In the genomic region with DNA sequence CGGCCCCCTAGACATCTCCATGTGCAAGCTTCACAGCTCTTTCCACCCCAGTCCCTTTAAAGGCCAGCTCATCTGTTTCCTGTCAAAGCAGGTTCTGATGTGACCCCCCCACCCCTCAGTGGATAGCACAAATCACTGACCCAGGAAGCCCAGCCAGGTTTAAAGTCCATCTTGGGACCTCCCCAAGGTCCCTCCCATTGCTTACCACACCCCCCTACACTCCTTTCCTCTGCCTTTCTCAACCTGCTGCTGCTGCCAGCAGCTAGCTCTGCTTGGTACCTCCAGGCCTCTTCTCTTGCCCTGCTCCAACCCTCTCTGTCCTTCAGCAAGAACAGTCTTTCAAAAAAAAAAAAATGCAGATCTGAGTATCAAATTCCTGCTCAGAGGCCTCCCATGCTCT, we compare ENCODE assay signal across 25 mouse cellular contexts. TPM values are rescaled to one million over a fixed set of nuclear protein-coding genes. Genes with fewer than 3 reads are reported as not detected.
A peak's percentile ranks its signal among the peaks of the same experiment; 100 is the strongest.
DNase-seq lines count a peak whose midpoint lies in the region; ATAC-seq lines count a peak whose summit lies in the region.
"Had no signal": no experiment of that assay in that cellular context is flagged by ENCODE, and none has a peak within 500 bp of the region (broad histone marks: within the 10 kb centered on the region; RNA-seq: fewer than 3 reads in every experiment).

No protein-coding gene starts in this region.

- no peaks in the 10 kb centered on the region for H3K9me3 ChIP-seq in kidney, embryonic 15.5 days (replicated peaks)
- H3K9me3 ChIP-seq in kidney, embryonic 16.5 days (ENCODE audit: low read length): no peaks in the 10 kb centered on the region
- H3K9me3 ChIP-seq: embryonic facial prominence, embryonic 13.5 days; forebrain, embryonic 10.5 days; heart, embryonic 12.5 days; hindbrain, embryonic 15.5 days; midbrain, embryonic 15.5 days had no signal

- DNase-seq in kidney, adult 11 months: peak; percentile 72
- peak; percentile 22 for DNase-seq in NIH3T3 (ENCODE audit: low read depth)
- DNase-seq in kidney, postnatal 36 days: peak; percentile 69 to 82
- no peak for DNase-seq in retina, postnatal 1 day
- DNase-seq in frontal cortex, postnatal 36 days (ENCODE audit: low spot score in 2 of 2): no peak
- no peak for DNase-seq in adrenal gland, adult 18-20 months (ENCODE audit: low spot score in 2 of 2)
- DNase-seq: adrenal gland, postnatal 14 days; cerebellum, adult 11 months; cerebellum, adult 9-10 months; heart, adult 2 months; heart, postnatal 4 days; liver; lung, embryonic 14.5 days; lung, postnatal 14 days had no signal

- H3K27me3 ChIP-seq in kidney, embryonic 15.5 days: no peaks in the 10 kb centered on the region
- H3K27me3 ChIP-seq in kidney, embryonic 16.5 days (ENCODE audit: insufficient read depth, low read length): no peaks in the 10 kb centered on the region
- H3K27me3 ChIP-seq: embryonic facial prominence, embryonic 13.5 days; heart, embryonic 12.5 days; hindbrain, embryonic 15.5 days; midbrain, embryonic 15.5 days had no signal

- peaks cover 100% of the 10 kb centered on the region for H3K36me3 ChIP-seq in kidney, embryonic 15.5 days
- H3K36me3 ChIP-seq in kidney, embryonic 16.5 days (ENCODE audit: insufficient read depth, low read length): peaks cover 81% of the 10 kb centered on the region

- WGBS in kidney, embryonic 15.5 days: 87% methylated on average over 1 of the region's 1 CpGs
- 94% methylated on average over 1 of the region's 1 CpGs for WGBS in kidney, embryonic 16.5 days

- H3K27ac ChIP-seq in kidney, embryonic 15.5 days: no peak overlapping the region
- H3K27ac ChIP-seq in kidney, embryonic 16.5 days (ENCODE audit: low read length): no peak overlapping the region
- H3K27ac ChIP-seq: embryonic facial prominence, embryonic 13.5 days; forebrain, embryonic 10.5 days; heart, adult 2 months; hindbrain, embryonic 15.5 days; liver, embryonic 14.5 days; midbrain, embryonic 15.5 days had no signal

- no peak overlapping the region for H3K9ac ChIP-seq in kidney, embryonic 15.5 days
- H3K9ac ChIP-seq in kidney, embryonic 16.5 days (replicated peaks; ENCODE audit: low read length): no peak overlapping the region
- H3K9ac ChIP-seq: heart, embryonic 12.5 days; hindbrain, embryonic 15.5 days; liver, embryonic 14.5 days; lung, embryonic 14.5 days; midbrain, embryonic 15.5 days had no signal

- H3K4me3 ChIP-seq in kidney, embryonic 15.5 days (replicated peaks): no peak overlapping the region
- H3K4me3 ChIP-seq in kidney, embryonic 16.5 days (ENCODE audit: low read length): no peak overlapping the region
- H3K4me3 ChIP-seq: embryonic facial prominence, embryonic 13.5 days; forebrain, embryonic 10.5 days; heart, adult 2 months; heart, embryonic 12.5 days; hindbrain, embryonic 15.5 days; midbrain, embryonic 15.5 days had no signal

- no peaks in the 10 kb centered on the region for H3K4me1 ChIP-seq in kidney, embryonic 15.5 days
- H3K4me1 ChIP-seq in kidney, embryonic 16.5 days (ENCODE audit: insufficient read depth, low read length): no peaks in the 10 kb centered on the region
- H3K4me1 ChIP-seq: embryonic facial prominence, embryonic 13.5 days; forebrain, embryonic 10.5 days; heart, embryonic 12.5 days; hindbrain, embryonic 15.5 days; midbrain, embryonic 15.5 days had no signal

- no peak; the same call in 1 of the 2 replicates for ATAC-seq in kidney, embryonic 15.5 days (replicated peaks; ENCODE audit: low FRiP score)
- 0 out of 2 replicates have a peak, but pooled peaks have one; percentile 54 for ATAC-seq in kidney, embryonic 16.5 days (ENCODE audit: low FRiP score, low TSS enrichment)
- ATAC-seq: activated CD4-positive, CD25-positive, alpha-beta regulatory T cell, adult 4 months; forebrain, embryonic 16.5 days; inflammation-experienced regulatory T-cells, adult 6 months; midbrain, embryonic 15.5 days had no signal

- H3K4me2 ChIP-seq in kidney, embryonic 15.5 days: no peak overlapping the region
- no peak overlapping the region for H3K4me2 ChIP-seq in kidney, embryonic 16.5 days (replicated peaks; ENCODE audit: low read depth, low read length)
- H3K4me2 ChIP-seq: embryonic facial prominence, embryonic 13.5 days; heart, embryonic 12.5 days; hindbrain, embryonic 15.5 days; lung, embryonic 14.5 days; midbrain, embryonic 15.5 days had no signal

RNA-seq across cellular contexts. Expression of gene Kdm4a, which starts 35.0 kb away (rescaled TPM):
- 39.5 and 40.8 TPM in 2 replicates for polyA plus RNA-seq in kidney, embryonic 15.5 days (2015; fragmentation: Nextera tagmentation; extraction: Ambion mirVana)
- 40.5 and 40.9 TPM in 2 replicates for polyA plus RNA-seq in kidney, embryonic 16.5 days (2015; fragmentation: Nextera tagmentation; extraction: Ambion mirVana)
- 10 to 100 TPM; 30.3 to 35.6 TPM for total RNA-seq in adrenal gland, adult 18-20 months (2021)

Comparison
In these comparisons a context has a peak if more than half of its experiments do, and no peak if none do; other contexts are left out.
1. DNase-seq: peak in kidney, adult 11 months (single experiment), NIH3T3 (single experiment) and kidney, postnatal 36 days (2 of 2); none in retina, postnatal 1 day (single experiment), frontal cortex, postnatal 36 days (0 of 2) and adrenal gland, adult 18-20 months (0 of 2).